Comparison of ENCODE assay signal across 14 mouse cellular contexts in the genomic region with DNA sequence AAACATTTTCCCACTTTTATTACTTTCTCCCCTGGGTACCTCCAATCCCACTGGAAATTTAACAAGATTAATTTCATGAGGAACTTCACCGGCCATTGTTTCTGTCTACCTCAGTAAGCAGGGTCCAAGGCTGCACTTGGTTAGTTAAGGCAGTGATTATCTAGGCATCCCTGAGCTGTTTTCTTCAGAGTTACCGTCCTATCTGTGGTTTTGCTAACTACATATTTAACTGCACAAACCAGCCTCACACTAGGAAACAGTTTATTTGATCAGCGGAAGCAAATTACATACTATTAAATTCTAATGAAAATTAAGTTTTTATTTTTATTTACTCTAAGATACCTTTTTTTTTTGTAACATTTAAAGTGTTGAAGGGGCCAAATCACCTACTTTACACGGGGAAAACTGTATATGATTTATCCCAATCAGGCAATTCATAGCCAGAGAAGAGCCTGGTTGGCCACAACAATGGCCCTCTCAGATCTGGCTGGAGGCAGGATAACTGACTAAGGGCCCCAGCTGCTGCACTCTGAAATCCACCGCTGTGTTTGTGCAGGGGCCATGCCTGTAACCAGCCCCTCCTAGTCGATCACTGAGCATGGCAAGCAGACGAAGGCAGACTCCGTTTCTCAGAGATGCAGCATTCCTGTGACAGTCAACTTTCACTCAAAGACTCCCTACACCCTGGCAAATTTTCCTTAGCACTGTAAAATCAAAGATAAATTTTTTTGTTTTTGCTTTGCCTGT. TPM values are rescaled to one million over a fixed set of nuclear protein-coding genes. Genes with fewer than 3 reads are reported as not detected.
DNase-seq lines count a peak whose midpoint lies in the region; ATAC-seq and TF ChIP-seq lines count a peak whose summit lies in the region.
"Had no signal": no experiment of that assay in that cellular context is flagged by ENCODE, and none has a peak within 500 bp of the region (broad histone marks: within the 10 kb centered on the region; RNA-seq: fewer than 3 reads in every experiment).

No protein-coding gene starts in this region.

- H3K4me1 ChIP-seq in liver, embryonic 11.5 days (replicated peaks; ENCODE audit: control insufficient read depth, insufficient read depth, low read length): peaks cover 23% of the 10 kb centered on the region
- peaks cover 50% of the 10 kb centered on the region for H3K4me1 ChIP-seq in liver, embryonic 12.5 days
- no peaks in the 10 kb centered on the region; the same call in none of the 2 replicates for H3K4me1 ChIP-seq in hindbrain, embryonic 11.5 days (replicated peaks; ENCODE audit: control insufficient read depth, insufficient read depth, low read length)
- no peaks in the 10 kb centered on the region; the same call in 1 of the 2 replicates for H3K4me1 ChIP-seq in thymus, adult 2 months (replicated peaks; ENCODE audit: control insufficient read depth, insufficient read depth, low read length)

- no peaks in the 10 kb centered on the region for H3K27me3 ChIP-seq in liver, embryonic 11.5 days (replicated peaks; ENCODE audit: control insufficient read depth, insufficient read depth, low read length)
- no peaks in the 10 kb centered on the region for H3K27me3 ChIP-seq in liver, embryonic 12.5 days (replicated peaks)
- no peaks in the 10 kb centered on the region for H3K27me3 ChIP-seq in hindbrain, embryonic 11.5 days (ENCODE audit: control insufficient read depth, insufficient read depth, low read length)
- no peaks in the 10 kb centered on the region for H3K27me3 ChIP-seq in thymus, adult 2 months (ENCODE audit: control insufficient read depth, insufficient read depth, low read length)

- no peak overlapping the region for H3K4me3 ChIP-seq in liver, embryonic 11.5 days (ENCODE audit: low read depth, low read length)
- H3K4me3 ChIP-seq in liver, embryonic 12.5 days: no peak overlapping the region
- H3K4me3 ChIP-seq in hindbrain, embryonic 11.5 days (ENCODE audit: low read depth, low read length): no peak overlapping the region
- H3K4me3 ChIP-seq in thymus, adult 2 months (ENCODE audit: control insufficient read depth, insufficient read depth, low read length): no peak overlapping the region

- no peak overlapping the region for H3K27ac ChIP-seq in liver, embryonic 11.5 days (ENCODE audit: low read depth, low read length)
- H3K27ac ChIP-seq in liver, embryonic 12.5 days: no peak overlapping the region
- H3K27ac ChIP-seq in hindbrain, embryonic 11.5 days (ENCODE audit: low read depth, low read length): no peak overlapping the region
- H3K27ac ChIP-seq in thymus, adult 2 months (ENCODE audit: control insufficient read depth, insufficient read depth, low read length): no peak overlapping the region
- H3K27ac ChIP-seq: macrophage had no signal

- no peaks in the 10 kb centered on the region for H3K9me3 ChIP-seq in liver, embryonic 11.5 days (ENCODE audit: control insufficient read depth, low read length)
- H3K9me3 ChIP-seq in liver, embryonic 12.5 days (replicated peaks): no peaks in the 10 kb centered on the region
- no peaks in the 10 kb centered on the region for H3K9me3 ChIP-seq in hindbrain, embryonic 11.5 days (ENCODE audit: control insufficient read depth, low read length)

- H3K36me3 ChIP-seq in liver, embryonic 11.5 days (ENCODE audit: control insufficient read depth, insufficient read depth, low read length): no peaks in the 10 kb centered on the region
- peaks cover 4% of the 10 kb centered on the region; the same call in 1 of the 2 replicates for H3K36me3 ChIP-seq in liver, embryonic 12.5 days
- no peaks in the 10 kb centered on the region for H3K36me3 ChIP-seq in hindbrain, embryonic 11.5 days (ENCODE audit: control insufficient read depth, insufficient read depth, low read length)
- H3K36me3 ChIP-seq in thymus, adult 2 months (ENCODE audit: control insufficient read depth, insufficient read depth, low read length): no peaks in the 10 kb centered on the region

- TF ChIP-seq POLR2A in thymus, adult 2 months (IDR thresholded peaks at IDR 0.05; ENCODE audit: control insufficient read depth, extremely low read depth, insufficient read depth, low read length, poor library complexity): no peak

- H3K4me2 ChIP-seq in liver, embryonic 11.5 days: no peak overlapping the region
- no peak overlapping the region for H3K4me2 ChIP-seq in liver, embryonic 12.5 days
- H3K4me2 ChIP-seq in hindbrain, embryonic 11.5 days (replicated peaks; ENCODE audit: low read depth, low read length): no peak overlapping the region

- no peak for TF ChIP-seq CTCF in thymus, adult 2 months (IDR thresholded peaks at IDR 0.05; ENCODE audit: borderline replicate concordance, control insufficient read depth, extremely low read depth, insufficient read depth, low read length, poor library complexity)

- no peak for ATAC-seq in liver, embryonic 11.5 days (replicated peaks; ENCODE audit: low FRiP score)
- no peak for ATAC-seq in liver, embryonic 12.5 days
- ATAC-seq in hindbrain, embryonic 11.5 days (ENCODE audit: low FRiP score): peak; percentile 75
- ATAC-seq: activated CD4-positive, CD25-positive, alpha-beta regulatory T cell, adult 4 months had no signal

- DNase-seq in gastrocnemius, postnatal 10 days: peak; percentile 16
- no peak for DNase-seq in gastrocnemius, postnatal 4 days (ENCODE audit: low spot score in 2 of 2)
- DNase-seq in liver, embryonic 11.5 days (ENCODE audit: low spot score): peak; percentile 31
- DNase-seq in hindbrain, embryonic 11.5 days (ENCODE audit: low spot score): peak; percentile 50
- peak; percentile 86 for DNase-seq in retina, postnatal 1 day
- DNase-seq in adrenal gland, adult 8-10 months: no peak
- DNase-seq in thymus, adult 2 months: no peak
- DNase-seq: B cell, adult 2 months; cerebellum, adult 9-11 months; heart, adult 18-20 months; right cerebral cortex, postnatal 14 days had no signal

- WGBS in liver, embryonic 11.5 days: 42% methylated on average over 8 of the region's 8 CpGs
- 35% methylated on average over 8 of the region's 8 CpGs for WGBS in liver, embryonic 12.5 days (ENCODE audit: insufficient replicate concordance)
- WGBS in hindbrain, embryonic 11.5 days: 45% methylated on average over 8 of the region's 8 CpGs
- 85% methylated on average over 8 of the region's 8 CpGs for WGBS in thymus, adult 2 months

- H3K9ac ChIP-seq in liver, embryonic 11.5 days (ENCODE audit: low read depth, low read length): no peak overlapping the region
- no peak overlapping the region for H3K9ac ChIP-seq in liver, embryonic 12.5 days
- no peak overlapping the region for H3K9ac ChIP-seq in hindbrain, embryonic 11.5 days (ENCODE audit: low read depth, low read length)

RNA-seq across cellular contexts. Expression of gene Sos1, which starts 9.0 kb away (rescaled TPM):
- 10 to 100 TPM; 14.4 to 17.6 TPM for total RNA-seq in gastrocnemius, postnatal 10 days (2021)
- 10 to 100 TPM; 16.7 to 18.4 TPM for total RNA-seq in gastrocnemius, postnatal 4 days (2021)
- 4.5 and 4.7 TPM in 2 replicates for polyA plus RNA-seq in liver, embryonic 11.5 days (2014; fragmentation: Nextera tagmentation; extraction: Ambion mirVana)
- polyA plus RNA-seq in liver, embryonic 12.5 days (2016; fragmentation: Nextera tagmentation; extraction: Ambion mirVana): 2.6 and 2.9 TPM in 2 replicates
- 9.0 and 11.5 TPM in 2 replicates for polyA plus RNA-seq in hindbrain, embryonic 11.5 days (2014; fragmentation: Nextera tagmentation; extraction: Ambion mirVana)
- 10 to 100 TPM; 27.2 to 34.2 (median 32.0) TPM for total RNA-seq in adrenal gland, adult 8-10 months (2022)
- 4.1 and 5.0 TPM in 2 replicates for polyA plus RNA-seq in thymus, adult 2 months (2012; rRNA removed)

Comparison
In these comparisons a context has a peak if more than half of its experiments do, and no peak if none do; other contexts are left out.
1. DNase-seq: peak in gastrocnemius, postnatal 10 days (single experiment), liver, embryonic 11.5 days (single experiment), hindbrain, embryonic 11.5 days (single experiment) and retina, postnatal 1 day (single experiment); none in gastrocnemius, postnatal 4 days (0 of 2), adrenal gland, adult 8-10 months (single experiment) and thymus, adult 2 months (single experiment).